Mouse (Mus musculus) stomach, embryonic 15.5 days (tissue): Measurements from ENCODE around the gene Prpf8. TPM values are rescaled to one million over a fixed set of nuclear protein-coding genes. Genes with fewer than 3 reads are reported as not detected.

Source experiments
- ATAC-seq: fragments of 200-750 bp; cut with Nextera tagmentation; 2 replicates; pipeline ENCODE4 v1.8.0; 2017; ENCODE audit warnings: low read depth, moderate number of reproducible peaks, moderate TSS enrichment; ENCODE audit not compliant: insufficient read depth, low FRiP score
- H3K27ac ChIP-seq: fragments of 300-500 bp; sonication (generic); 2 replicates; pipeline ENCODE4 v1.5.1; 2015; ENCODE audit warnings: mild to moderate bottlenecking, inconsistent platforms
- H3K27me3 ChIP-seq: fragments of 300-500 bp; sonication (generic); replicated peaks from 2 replicates; pipeline ENCODE4 v1.6.1; 2015; ENCODE audit warnings: inconsistent platforms
- H3K36me3 ChIP-seq: fragments of 300-500 bp; sonication (generic); 2 replicates; pipeline ENCODE4 v1.6.1; 2015; ENCODE audit warnings: inconsistent platforms
- H3K4me1 ChIP-seq: fragments of 300-500 bp; sonication (generic); 2 replicates; pipeline ENCODE4 v1.6.1; 2015; ENCODE audit warnings: inconsistent platforms
- H3K4me2 ChIP-seq: fragments of 300-500 bp; sonication (generic); 2 replicates; pipeline ENCODE4 v1.6.1; 2015; ENCODE audit warnings: mild to moderate bottlenecking, inconsistent platforms
- H3K4me3 ChIP-seq: fragments of 300-500 bp; sonication (generic); replicated peaks from 2 replicates; pipeline ENCODE4 v1.5.1; 2015; ENCODE audit warnings: inconsistent platforms
- H3K9ac ChIP-seq: fragments of 300-500 bp; sonication (generic); 2 replicates; pipeline ENCODE4 v1.6.1; 2015; ENCODE audit warnings: inconsistent platforms
- H3K9me3 ChIP-seq: fragments of 300-500 bp; sonication (generic); 2 replicates; pipeline ENCODE4 v1.6.1; 2016; ENCODE audit warnings: inconsistent platforms
- WGBS: fragments of 180-500 bp; shearing (Covaris S2); methylation state at CpG from one replicate; pipeline ENCODE4 v1.1.7; 2015; 5-methylcytosine and 5-hydroxymethylcytosine counted together
- polyA plus RNA-seq: library from polyadenylated mRNA; unstranded; fragments of >200 nt; fragmentation: Nextera tagmentation; extraction: Ambion mirVana; gene quantifications from 2 replicates; pipeline ENCODE4 v1.2.1, GENCODE M21; 2015

Prpf8 gene
- polyA plus RNA-seq, 1 experiment from 2014 or later: 49.9 TPM

DNA sequence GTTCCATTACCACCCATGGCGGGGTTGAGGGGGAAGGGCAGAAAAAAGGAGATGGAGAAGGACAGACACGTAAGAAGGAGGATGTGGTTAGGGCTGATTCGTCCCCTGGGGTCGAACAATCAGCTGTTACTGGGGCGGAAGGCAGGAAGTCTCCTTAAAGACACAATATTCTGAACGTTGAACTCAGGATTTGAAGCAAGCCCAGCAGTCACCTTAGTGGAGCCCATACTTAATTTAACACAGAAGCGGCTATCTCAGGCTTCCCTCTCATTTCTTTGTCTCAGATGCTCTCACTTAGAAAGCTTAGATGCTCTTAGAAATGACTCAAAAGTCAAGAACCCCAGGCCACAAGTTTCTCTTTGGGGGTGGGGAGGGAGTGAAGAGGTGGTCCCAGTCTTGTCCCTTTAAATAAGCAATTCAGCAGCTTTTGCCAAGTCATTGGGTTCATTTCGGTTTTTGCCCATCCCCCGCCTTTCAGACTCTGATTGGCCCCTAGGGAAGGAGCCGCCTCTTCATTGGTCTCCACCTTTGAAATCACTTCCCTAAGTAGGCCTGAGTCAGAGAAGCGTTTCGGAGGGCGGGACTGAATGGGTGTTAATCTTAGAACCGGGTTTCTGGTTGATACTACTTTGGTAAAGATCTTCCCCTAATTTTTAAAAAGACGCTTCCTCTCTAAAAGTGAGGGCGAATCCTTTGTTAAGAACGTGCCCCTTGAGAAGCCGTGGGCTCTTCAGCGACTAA, 26.3 kb upstream of the Prpf8 start:
- peak overlapping the region; percentile 13; the same call in 1 of the 2 replicates for H3K9ac ChIP-seq
- WGBS: 5% methylated on average over 19 of the region's 19 CpGs
- H3K4me3 ChIP-seq: peak overlapping the region; percentile 43
- peak overlapping the region; percentile 72 for H3K4me2 ChIP-seq
- ATAC-seq: peak; percentile 47; the same call in 1 of the 2 replicates
- peaks cover 33% of the 10 kb centered on the region for H3K4me1 ChIP-seq
- H3K27ac ChIP-seq: peak overlapping the region; percentile 98
- no peaks in the 10 kb centered on the region for H3K9me3 ChIP-seq
- H3K36me3 ChIP-seq: peaks cover 2% of the 10 kb centered on the region; the same call in 1 of the 2 replicates
- no peaks in the 10 kb centered on the region for H3K27me3 ChIP-seq

DNA sequence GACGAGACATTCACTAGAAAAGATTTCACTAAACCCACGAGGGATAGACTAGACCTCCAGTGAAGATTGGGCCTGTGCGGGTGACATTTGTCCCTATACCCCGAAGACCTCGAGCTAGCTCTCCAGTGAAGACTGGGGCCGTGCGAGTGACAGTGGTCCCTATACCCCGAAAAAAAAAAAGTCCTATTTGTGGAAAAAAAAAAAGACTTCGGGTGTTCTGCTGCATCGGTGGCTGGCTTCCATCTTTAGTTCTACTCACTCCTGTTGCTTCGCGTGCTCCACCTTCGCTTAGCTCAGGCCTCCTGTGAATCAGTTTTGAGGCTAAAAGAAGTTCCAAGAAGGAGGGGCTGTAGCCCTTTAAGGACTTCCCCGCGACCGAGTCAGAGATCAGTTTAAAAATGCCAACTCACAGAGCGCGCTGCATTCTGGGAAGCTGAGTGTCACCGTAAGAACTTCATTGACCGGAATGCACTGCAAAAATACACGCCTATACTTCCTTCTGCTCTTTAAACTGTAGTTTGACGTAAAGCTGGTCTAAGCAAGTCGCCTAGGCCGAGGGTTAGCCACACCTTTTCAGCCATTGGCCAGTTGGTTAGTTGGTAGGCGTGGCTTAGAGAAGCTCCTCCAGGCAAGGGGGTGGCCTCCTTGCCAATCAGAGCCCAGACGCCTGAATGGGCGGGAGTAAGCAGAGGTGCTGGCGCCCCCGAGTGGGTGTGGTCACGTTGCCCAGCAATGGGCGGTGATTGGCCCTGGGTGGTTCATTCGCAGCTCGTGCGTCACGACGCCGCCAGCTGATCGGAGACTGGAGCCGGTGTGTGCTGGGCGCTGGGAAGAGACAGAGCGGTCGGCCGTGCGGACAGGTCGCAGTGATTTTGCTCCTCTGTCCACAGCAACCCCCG, 25.5 kb upstream of the Prpf8 start, which contains the start of gene Tlcd2:
Tlcd2 (plus strand) TSS at position 872 of the 899 bp plus-strand sequence.
- peak; percentile 92 for ATAC-seq
- Histone ChIP-seq H3K27ac (peak within 1 kb of the TSS; percentile 98), H3K9ac (peak within 1 kb of the TSS; percentile 48), H3K4me2 (peak within 1 kb of the TSS; percentile 98), H3K4me1 (peaks cover 32% of the 10 kb centered on the region), H3K4me3 (peak within 1 kb of the TSS; percentile 83), H3K27me3 (no peaks in the 10 kb centered on the region), H3K36me3 (peaks cover 10% of the 10 kb centered on the region; the same call in 1 of the 2 replicates), H3K9me3 (no peaks in the 10 kb centered on the region)
- WGBS: under 1% methylated on average over 46 of the region's 46 CpGs

- peak overlapping the region; percentile 94 for H3K27ac ChIP-seq
- H3K36me3 ChIP-seq: peaks cover 10% of the 10 kb centered on the region; the same call in 1 of the 2 replicates
- no peaks in the 10 kb centered on the region for H3K9me3 ChIP-seq
- H3K27me3 ChIP-seq: no peaks in the 10 kb centered on the region
- H3K9ac ChIP-seq: peak overlapping the region; percentile 48
- no peak for ATAC-seq
- H3K4me2 ChIP-seq: peak overlapping the region; percentile 98
- peaks cover 33% of the 10 kb centered on the region for H3K4me1 ChIP-seq
- WGBS: under 1% methylated on average over 29 of the region's 30 CpGs
- H3K4me3 ChIP-seq: peak overlapping the region; percentile 83
Measured at GRCm38 (mm10) chr11:75461743-75462252, 24.8 kb upstream of the Prpf8 start.

- peak; percentile 14; the same call in 1 of the 2 replicates for ATAC-seq
- H3K9me3 ChIP-seq: no peaks in the 10 kb centered on the region
- peak overlapping the region; percentile 48 for H3K9ac ChIP-seq
- H3K4me3 ChIP-seq: peak overlapping the region; percentile 83
- no peaks in the 10 kb centered on the region for H3K27me3 ChIP-seq
- peaks cover 37% of the 10 kb centered on the region for H3K4me1 ChIP-seq
- 2% methylated on average over 16 of the region's 16 CpGs for WGBS
- H3K36me3 ChIP-seq: peaks cover 10% of the 10 kb centered on the region; the same call in 1 of the 2 replicates
- peak overlapping the region; percentile 98 for H3K4me2 ChIP-seq
- H3K27ac ChIP-seq: peak overlapping the region; percentile 94
Measured at GRCm38 (mm10) chr11:75462253-75462783, 24.3 kb upstream of the Prpf8 start.

- Histone ChIP-seq H3K27ac (peak overlapping the region; percentile 94), H3K4me2 (peak overlapping the region; percentile 98), H3K4me1 (peaks cover 37% of the 10 kb centered on the region), H3K9ac (peak overlapping the region; percentile 48; the same call in 1 of the 2 replicates), H3K36me3 (peaks cover 10% of the 10 kb centered on the region; the same call in 1 of the 2 replicates), H3K4me3 (peak overlapping the region; percentile 83), H3K27me3 (no peaks in the 10 kb centered on the region), H3K9me3 (no peaks in the 10 kb centered on the region)
- peak; percentile 64 for ATAC-seq
- 3% methylated on average over 9 of the region's 9 CpGs for WGBS
Measured at GRCm38 (mm10) chr11:75462865-75463336, 23.7 kb upstream of the Prpf8 start.

- H3K36me3 ChIP-seq: peaks cover 10% of the 10 kb centered on the region; the same call in 1 of the 2 replicates
- H3K9ac ChIP-seq: no peak overlapping the region
- H3K27me3 ChIP-seq: no peaks in the 10 kb centered on the region
- WGBS: 65% methylated on average over 4 of the region's 4 CpGs
- H3K9me3 ChIP-seq: no peaks in the 10 kb centered on the region
- H3K4me2 ChIP-seq: peak overlapping the region; percentile 98
- H3K4me3 ChIP-seq: peak overlapping the region; percentile 83
- ATAC-seq: no peak
- peak overlapping the region; percentile 94 for H3K27ac ChIP-seq
- peaks cover 43% of the 10 kb centered on the region for H3K4me1 ChIP-seq
Measured at GRCm38 (mm10) chr11:75463624-75464023, 23.0 kb upstream of the Prpf8 start.

- H3K9ac ChIP-seq: no peak overlapping the region
- WGBS: 88% methylated on average over 6 of the region's 6 CpGs
- no peak overlapping the region for H3K27ac ChIP-seq
- no peaks in the 10 kb centered on the region for H3K9me3 ChIP-seq
- peaks cover 10% of the 10 kb centered on the region; the same call in 1 of the 2 replicates for H3K36me3 ChIP-seq
- no peaks in the 10 kb centered on the region for H3K27me3 ChIP-seq
- ATAC-seq: no peak
- H3K4me1 ChIP-seq: peaks cover 42% of the 10 kb centered on the region
- no peak overlapping the region for H3K4me2 ChIP-seq
- no peak overlapping the region for H3K4me3 ChIP-seq
Measured at GRCm38 (mm10) chr11:75464417-75464816, 22.2 kb upstream of the Prpf8 start.

DNA sequence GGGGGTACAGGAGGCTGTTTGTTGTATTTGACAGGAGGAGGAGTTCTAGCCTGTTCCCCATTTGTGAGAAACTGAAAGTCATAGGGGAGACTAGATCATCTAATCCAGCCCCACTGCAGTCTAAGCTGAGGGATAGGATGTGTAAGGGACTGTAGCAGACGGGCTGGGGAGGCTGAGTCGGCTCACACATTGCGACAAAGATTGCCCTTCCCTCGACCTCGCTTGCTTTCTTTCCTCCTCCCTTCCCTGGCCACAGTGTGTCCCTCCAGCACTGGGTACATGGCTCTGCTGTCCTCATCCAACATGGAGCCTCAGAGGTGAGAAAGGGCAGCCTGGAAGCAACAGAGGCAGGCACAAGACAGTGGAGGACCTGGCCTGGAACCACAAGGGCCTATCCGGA, 21.6 kb upstream of the Prpf8 start:
- Histone ChIP-seq H3K9ac (no peak overlapping the region), H3K4me1 (peaks cover 36% of the 10 kb centered on the region), H3K9me3 (no peaks in the 10 kb centered on the region), H3K4me2 (no peak overlapping the region), H3K4me3 (no peak overlapping the region), H3K36me3 (peaks cover 10% of the 10 kb centered on the region; the same call in 1 of the 2 replicates), H3K27me3 (no peaks in the 10 kb centered on the region), H3K27ac (no peak overlapping the region)
- ATAC-seq: no peak
- WGBS: 88% methylated on average over 6 of the region's 6 CpGs

- Histone ChIP-seq H3K9me3 (no peaks in the 10 kb centered on the region), H3K27me3 (no peaks in the 10 kb centered on the region), H3K4me2 (no peak overlapping the region; the same call in 1 of the 2 replicates), H3K27ac (no peak overlapping the region), H3K4me3 (no peak overlapping the region), H3K9ac (no peak overlapping the region), H3K36me3 (peaks cover 10% of the 10 kb centered on the region; the same call in 1 of the 2 replicates), H3K4me1 (peaks cover 33% of the 10 kb centered on the region)
- no peak for ATAC-seq
- WGBS: 97% methylated on average over 4 of the region's 4 CpGs
Measured at GRCm38 (mm10) chr11:75466731-75467505, 19.7 kb upstream of the Prpf8 start.

DNA sequence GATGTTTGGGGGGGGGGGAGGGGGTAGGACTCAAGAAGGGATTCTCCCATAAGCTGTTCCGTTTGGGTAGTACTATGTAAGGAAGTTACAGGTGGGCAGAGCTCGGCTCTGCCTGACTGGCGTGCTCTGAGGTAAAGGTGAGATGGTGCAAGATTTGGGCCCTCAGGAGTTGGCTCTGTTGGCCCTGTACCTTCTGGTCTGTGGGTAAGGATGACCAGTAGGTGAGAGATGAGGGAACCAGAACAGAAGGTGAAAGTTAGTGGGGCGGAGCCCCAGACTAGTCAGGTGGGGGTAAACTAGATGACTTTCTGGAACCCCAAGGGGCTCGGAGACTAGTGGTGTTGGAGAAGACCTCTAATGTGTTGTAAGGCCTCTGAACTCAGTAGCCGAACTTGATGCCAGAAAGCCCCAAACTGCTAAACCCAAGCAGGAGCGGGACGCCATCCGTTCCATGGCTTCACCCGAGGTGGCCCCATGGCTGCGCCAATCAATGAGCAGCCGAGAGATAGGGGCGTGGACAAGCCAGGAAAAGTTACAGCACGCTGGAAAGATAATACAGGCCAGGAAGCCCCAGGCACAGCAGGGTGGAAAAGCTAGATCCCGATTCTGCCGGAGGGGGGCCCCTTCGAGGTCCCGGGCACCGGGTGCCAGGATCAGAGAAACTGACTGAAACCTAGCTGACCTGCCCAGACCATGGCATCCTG, 19.0 kb upstream of the Prpf8 start:
- Histone ChIP-seq H3K4me2 (peak overlapping the region; percentile 90), H3K9ac (peak overlapping the region; percentile 52; the same call in 1 of the 2 replicates), H3K4me1 (peaks cover 26% of the 10 kb centered on the region), H3K4me3 (peak overlapping the region; percentile 56), H3K9me3 (no peaks in the 10 kb centered on the region), H3K27ac (0 out of 2 replicates have a peak overlapping the region, but pooled peaks have one; percentile 16), H3K27me3 (no peaks in the 10 kb centered on the region), H3K36me3 (peaks cover 10% of the 10 kb centered on the region; the same call in 1 of the 2 replicates)
- ATAC-seq: peak; percentile 75
- WGBS: 14% methylated on average over 19 of the region's 19 CpGs
